Mouse (Mus musculus) forebrain, embryonic 14.5 days (tissue): Measurements from ENCODE around the gene Cdkn2a. TPM values are rescaled to one million over a fixed set of nuclear protein-coding genes. Genes with fewer than 3 reads are reported as not detected.

Experiments used
- ATAC-seq: fragments of 200-750 bp; cut with Nextera tagmentation; 2 replicates; pipeline ENCODE4 v1.8.0; 2017; ENCODE audit warnings: mild to moderate bottlenecking, moderate library complexity
- DNase-seq: peaks from one replicate; pipeline ENCODE4 v3.0.0-alpha.2; 2015; ENCODE audit warnings: low spot score
- H3K27ac ChIP-seq: fragments of 300-500 bp; sonication (generic); 2 replicates; pipeline ENCODE4 v1.5.1; 2014; ENCODE audit warnings: low read depth, mild to moderate bottlenecking, control low read depth, low read length, moderate library complexity
- H3K27me3 ChIP-seq: fragments of 300-500 bp; sonication (generic); replicated peaks from 2 replicates; pipeline ENCODE4 v1.6.1; 2014; ENCODE audit warnings: low read length, control low read depth, mixed read lengths; ENCODE audit not compliant: control insufficient read depth, insufficient read depth
- H3K36me3 ChIP-seq: fragments of 300-500 bp; sonication (generic); 2 replicates; pipeline ENCODE4 v1.6.1; 2014; ENCODE audit warnings: low read length, control low read depth; ENCODE audit not compliant: control insufficient read depth, insufficient read depth
- H3K4me1 ChIP-seq: fragments of 300-500 bp; sonication (generic); 2 replicates; pipeline ENCODE4 v1.6.1; 2014; ENCODE audit warnings: antibody characterized with exemption, low read length, control low read depth; ENCODE audit not compliant: control insufficient read depth, insufficient read depth
- H3K4me2 ChIP-seq: fragments of 300-500 bp; sonication (generic); 2 replicates; pipeline ENCODE4 v1.6.1; 2014; ENCODE audit warnings: mild to moderate bottlenecking, control low read depth, low read length
- H3K4me3 ChIP-seq: fragments of 300-500 bp; sonication (generic); 2 replicates; pipeline ENCODE4 v1.5.1; 2014; ENCODE audit warnings: low read depth, low read length, control low read depth
- H3K9ac ChIP-seq: fragments of 300-500 bp; sonication (generic); 2 replicates; pipeline ENCODE4 v1.6.1; 2014; ENCODE audit warnings: mild to moderate bottlenecking, low read length, control low read depth, moderate library complexity
- H3K9me3 ChIP-seq: fragments of 300-500 bp; sonication (generic); replicated peaks from 2 replicates; pipeline ENCODE4 v1.6.1; 2016; ENCODE audit warnings: low read length, control low read depth, mixed read lengths; ENCODE audit not compliant: control insufficient read depth
- WGBS: fragments of 180-500 bp; shearing (Covaris S2); extraction: QIAGEN DNeasy Blood & Tissue Kit; methylation state at CpG from one replicate; pipeline ENCODE4 v1.1.7; 2014; 5-methylcytosine and 5-hydroxymethylcytosine counted together
- polyA plus RNA-seq: library from polyadenylated mRNA; unstranded; fragments of >200 nt; fragmentation: Nextera tagmentation; extraction: Ambion mirVana; gene quantifications from 2 replicates; pipeline ENCODE4 v1.2.1, GENCODE M21; 2014

Gene Cdkn2a
- polyA plus RNA-seq: not detected in 2 replicates

- ATAC-seq: peak; percentile 95
- Histone ChIP-seq H3K4me1 (no peaks in the 10 kb centered on the region; the same call in 1 of the 2 replicates), H3K27ac (no peak within 1 kb of the TSS), H3K4me2 (peak within 1 kb of the TSS; percentile 86), H3K9me3 (no peaks in the 10 kb centered on the region), H3K36me3 (no peaks in the 10 kb centered on the region), H3K27me3 (peaks cover 90% of the 10 kb centered on the region), H3K4me3 (peak within 1 kb of the TSS; percentile 53), H3K9ac (peak within 1 kb of the TSS; percentile 53)
- DNase-seq: peak; percentile 77
- WGBS: under 1% methylated on average over 107 of the region's 117 CpGs
Measured at GRCm38 (mm10) chr4:89294486-89295440, at the start of gene Cdkn2a. Gene Cdkn2a, minus strand, starts transcription at chr4:89294653.

- H3K27me3 ChIP-seq: peaks cover 49% of the 10 kb centered on the region
- no peak overlapping the region for H3K4me2 ChIP-seq
- no peaks in the 10 kb centered on the region for H3K9me3 ChIP-seq
- H3K36me3 ChIP-seq: no peaks in the 10 kb centered on the region
- H3K4me3 ChIP-seq: no peak overlapping the region
- H3K27ac ChIP-seq: no peak overlapping the region
- no peak for ATAC-seq
- no peak for DNase-seq
- 12% methylated on average over 13 of the region's 13 CpGs for WGBS
- H3K4me1 ChIP-seq: peaks cover 7% of the 10 kb centered on the region
- H3K9ac ChIP-seq: no peak overlapping the region
Measured at GRCm38 (mm10) chr4:89313461-89313860, 19.0 kb upstream of the Cdkn2a start.

GRCm38 (mm10) chr4:89310491-89311254, 16.2 kb upstream of the Cdkn2a start, which contains the start of gene Cdkn2b:
Gene Cdkn2b, minus strand, starts transcription at chr4:89311039.
- Histone ChIP-seq H3K27ac (no peak within 1 kb of the TSS), H3K9me3 (no peaks in the 10 kb centered on the region), H3K4me2 (peak within 1 kb of the TSS; percentile 85), H3K36me3 (no peaks in the 10 kb centered on the region), H3K4me1 (peaks cover 7% of the 10 kb centered on the region), H3K27me3 (peaks cover 77% of the 10 kb centered on the region), H3K9ac (peak within 1 kb of the TSS; percentile 41; the same call in 1 of the 2 replicates), H3K4me3 (peak within 1 kb of the TSS; percentile 41)
- WGBS: under 1% methylated on average over 60 of the region's 61 CpGs
- ATAC-seq (peak; percentile 95), DNase-seq (peak; percentile 82)

GRCm38 (mm10) chr4:89309996-89310395, 15.5 kb upstream of the Cdkn2a start:
- ATAC-seq (no peak), DNase-seq (no peak)
- Histone ChIP-seq H3K4me3 (peak overlapping the region; percentile 41), H3K9me3 (no peaks in the 10 kb centered on the region), H3K9ac (no peak overlapping the region), H3K27me3 (peaks cover 84% of the 10 kb centered on the region), H3K4me2 (peak overlapping the region; percentile 85), H3K4me1 (peaks cover 7% of the 10 kb centered on the region), H3K36me3 (no peaks in the 10 kb centered on the region), H3K27ac (no peak overlapping the region)
- WGBS: 0% methylated on average over 11 of the region's 11 CpGs

GRCm38 (mm10) chr4:89308001-89308400, 13.5 kb upstream of the Cdkn2a start:
- Histone ChIP-seq H3K4me2 (no peak overlapping the region), H3K27ac (no peak overlapping the region), H3K9ac (no peak overlapping the region), H3K27me3 (peaks cover 95% of the 10 kb centered on the region), H3K36me3 (no peaks in the 10 kb centered on the region), H3K9me3 (no peaks in the 10 kb centered on the region), H3K4me1 (peaks cover 7% of the 10 kb centered on the region), H3K4me3 (no peak overlapping the region)
- ATAC-seq: no peak
- no peak for DNase-seq
- 4% methylated on average over 3 of the region's 3 CpGs for WGBS

- no peak for ATAC-seq
- WGBS: 2% methylated on average over 25 of the region's 25 CpGs
- no peak overlapping the region for H3K4me3 ChIP-seq
- peaks cover 7% of the 10 kb centered on the region for H3K4me1 ChIP-seq
- H3K27ac ChIP-seq: no peak overlapping the region
- H3K36me3 ChIP-seq: no peaks in the 10 kb centered on the region
- DNase-seq: no peak
- no peaks in the 10 kb centered on the region for H3K9me3 ChIP-seq
- peaks cover 95% of the 10 kb centered on the region for H3K27me3 ChIP-seq
- H3K9ac ChIP-seq: no peak overlapping the region
- no peak overlapping the region for H3K4me2 ChIP-seq
Measured at GRCm38 (mm10) chr4:89306798-89307365, 12.4 kb upstream of the Cdkn2a start.

- DNase-seq: no peak
- no peak for ATAC-seq
- Histone ChIP-seq H3K27ac (no peak overlapping the region), H3K9me3 (no peaks in the 10 kb centered on the region), H3K4me1 (peaks cover 6% of the 10 kb centered on the region), H3K36me3 (no peaks in the 10 kb centered on the region), H3K27me3 (peaks cover 94% of the 10 kb centered on the region), H3K9ac (no peak overlapping the region), H3K4me2 (no peak overlapping the region), H3K4me3 (no peak overlapping the region)
- 7% methylated on average over 3 of the region's 3 CpGs for WGBS
Measured at GRCm38 (mm10) chr4:89305691-89306090, 11.2 kb upstream of the Cdkn2a start.

GRCm38 (mm10) chr4:89303281-89303995, 9.0 kb upstream of the Cdkn2a start:
- Histone ChIP-seq H3K4me1 (no peaks in the 10 kb centered on the region), H3K4me3 (no peak overlapping the region), H3K36me3 (no peaks in the 10 kb centered on the region), H3K4me2 (no peak overlapping the region), H3K27me3 (peaks cover 91% of the 10 kb centered on the region), H3K27ac (no peak overlapping the region), H3K9me3 (no peaks in the 10 kb centered on the region), H3K9ac (no peak overlapping the region)
- no peak for DNase-seq
- no peak for ATAC-seq
- WGBS: under 1% methylated on average over 14 of the region's 14 CpGs
